Mouse (Mus musculus) spleen, adult 2 months (tissue): ENCODE data around the gene Ctsll3.

ENCODE experiments used
- CTCF ChIP-seq: fragments of 200-500 bp; IDR thresholded peaks from 2 replicates; pipeline ENCODE4 v1.5.1; 2011; ENCODE audit warnings: mild to moderate bottlenecking, inconsistent platforms; ENCODE audit not compliant: insufficient read depth, insufficient read length, insufficient replicate concordance; ENCODE audit errors: extremely low read depth
- POLR2A ChIP-seq: fragments of 200-500 bp; IDR thresholded peaks from 2 replicates; pipeline ENCODE4 v1.6.1; 2011; ENCODE audit warnings: low read depth, low read length, inconsistent platforms

DNA sequence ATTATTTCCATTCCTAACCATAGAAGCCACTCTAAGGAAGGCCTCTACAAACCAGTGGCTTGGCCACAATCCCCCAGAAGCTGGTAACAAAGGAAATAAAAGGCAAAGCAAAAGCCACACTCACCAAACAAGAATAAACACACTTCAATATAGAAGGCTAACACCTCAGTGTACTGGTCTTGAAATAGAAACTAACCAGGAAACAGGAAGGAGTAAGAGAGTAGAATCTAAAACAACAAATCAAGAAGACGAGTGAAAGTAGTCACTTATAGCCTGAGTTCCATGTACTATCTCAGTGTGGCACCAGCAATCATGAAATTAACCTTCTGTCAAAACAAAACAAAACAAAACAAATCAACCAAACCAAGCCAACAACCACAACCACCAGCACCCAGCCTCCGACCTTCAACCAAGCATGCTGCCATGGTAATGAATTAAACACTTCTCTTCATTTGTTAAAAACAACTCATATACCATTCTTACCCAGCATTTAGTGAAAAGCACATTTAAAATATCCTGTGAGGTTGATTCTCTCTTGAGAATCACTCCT lies 36.8 kb upstream of the Ctsll3 start:
- TF ChIP-seq POLR2A (no peak), CTCF (no peak)
